In genomic region chr14:45551121-45551768, GRCm38 (mm10) we compare ENCODE assay signal across 9 mouse cellular contexts. TPM values are rescaled to one million over a fixed set of nuclear protein-coding genes. Genes with fewer than 3 reads are reported as not detected.
DNase-seq lines count a peak whose midpoint lies in the region; ATAC-seq lines count a peak whose summit lies in the region.
"Had no signal": no experiment of that assay in that cellular context is flagged by ENCODE, and none has a peak within 500 bp of the region (broad histone marks: within the 10 kb centered on the region; RNA-seq: fewer than 3 reads in every experiment).

No protein-coding gene starts in this region.

- peak; percentile 71 for DNase-seq in intestine, embryonic 14.5 days (ENCODE audit: low spot score)
- peak; percentile 89 for DNase-seq in ES-CJ7 (ENCODE audit: low read depth, low spot score)
- DNase-seq in cerebellum, postnatal 10 days: peak; percentile 70 to 75
- peak; percentile 82 for DNase-seq in hindbrain, embryonic 11.5 days (ENCODE audit: low spot score)
- peak; percentile 51 for DNase-seq in midbrain, embryonic 10.5 days (ENCODE audit: low spot score)
- peak; percentile 50 for DNase-seq in yolk sac, embryonic 10.5 days (ENCODE audit: low spot score)
- DNase-seq in gastrocnemius, postnatal 36 days: no peak

- no peak for ATAC-seq in intestine, embryonic 14.5 days (replicated peaks; ENCODE audit: low FRiP score, low TSS enrichment, low read depth)
- no peak for ATAC-seq in intestine, embryonic 15.5 days
- ATAC-seq in hindbrain, embryonic 11.5 days (ENCODE audit: low FRiP score): peak; percentile 80

- H3K36me3 ChIP-seq in intestine, embryonic 14.5 days (ENCODE audit: control insufficient read depth, insufficient read depth, low read length): no peaks in the 10 kb centered on the region
- no peaks in the 10 kb centered on the region for H3K36me3 ChIP-seq in intestine, embryonic 15.5 days
- no peaks in the 10 kb centered on the region for H3K36me3 ChIP-seq in hindbrain, embryonic 11.5 days (ENCODE audit: control insufficient read depth, insufficient read depth, low read length)
- no peaks in the 10 kb centered on the region for H3K36me3 ChIP-seq in midbrain, embryonic 10.5 days
- H3K36me3 ChIP-seq: limb, embryonic 12.5 days had no signal

- no peak overlapping the region for H3K9ac ChIP-seq in intestine, embryonic 14.5 days (ENCODE audit: low read length)
- no peak overlapping the region for H3K9ac ChIP-seq in intestine, embryonic 15.5 days
- no peak overlapping the region for H3K9ac ChIP-seq in hindbrain, embryonic 11.5 days (ENCODE audit: low read depth, low read length)
- H3K9ac ChIP-seq: limb, embryonic 12.5 days had no signal

- H3K9me3 ChIP-seq in intestine, embryonic 14.5 days (ENCODE audit: control insufficient read depth, low read length): no peaks in the 10 kb centered on the region
- H3K9me3 ChIP-seq in intestine, embryonic 15.5 days: no peaks in the 10 kb centered on the region
- no peaks in the 10 kb centered on the region for H3K9me3 ChIP-seq in hindbrain, embryonic 11.5 days (ENCODE audit: control insufficient read depth, low read length)
- H3K9me3 ChIP-seq in midbrain, embryonic 10.5 days (replicated peaks): no peaks in the 10 kb centered on the region
- H3K9me3 ChIP-seq: limb, embryonic 12.5 days had no signal

- no peaks in the 10 kb centered on the region for H3K27me3 ChIP-seq in intestine, embryonic 14.5 days (replicated peaks; ENCODE audit: control insufficient read depth, insufficient read depth, low read length)
- H3K27me3 ChIP-seq in intestine, embryonic 15.5 days (replicated peaks): no peaks in the 10 kb centered on the region
- no peaks in the 10 kb centered on the region for H3K27me3 ChIP-seq in hindbrain, embryonic 11.5 days (ENCODE audit: control insufficient read depth, insufficient read depth, low read length)
- H3K27me3 ChIP-seq in midbrain, embryonic 10.5 days (ENCODE audit: low read depth, poor library complexity, severe bottlenecking): no peaks in the 10 kb centered on the region
- H3K27me3 ChIP-seq: limb, embryonic 12.5 days had no signal

- 54% methylated on average over 17 of the region's 17 CpGs for WGBS in intestine, embryonic 14.5 days
- WGBS in intestine, embryonic 15.5 days: 55% methylated on average over 17 of the region's 17 CpGs
- 63% methylated on average over 17 of the region's 17 CpGs for WGBS in hindbrain, embryonic 11.5 days
- 59% methylated on average over 17 of the region's 17 CpGs for WGBS in midbrain, embryonic 10.5 days

- no peak overlapping the region for H3K27ac ChIP-seq in intestine, embryonic 14.5 days (ENCODE audit: low read depth)
- H3K27ac ChIP-seq in intestine, embryonic 15.5 days: no peak overlapping the region
- H3K27ac ChIP-seq in hindbrain, embryonic 11.5 days (ENCODE audit: low read depth, low read length): no peak overlapping the region
- H3K27ac ChIP-seq in midbrain, embryonic 10.5 days (replicated peaks): no peak overlapping the region
- H3K27ac ChIP-seq: limb, embryonic 12.5 days had no signal

- H3K4me3 ChIP-seq in intestine, embryonic 14.5 days (ENCODE audit: low read depth, low read length): no peak overlapping the region
- H3K4me3 ChIP-seq in intestine, embryonic 15.5 days (replicated peaks): no peak overlapping the region
- no peak overlapping the region for H3K4me3 ChIP-seq in hindbrain, embryonic 11.5 days (ENCODE audit: low read depth, low read length)
- 0 out of 2 replicates have a peak overlapping the region, but pooled peaks have one; percentile 1 for H3K4me3 ChIP-seq in midbrain, embryonic 10.5 days
- H3K4me3 ChIP-seq: limb, embryonic 12.5 days had no signal

- H3K4me1 ChIP-seq in intestine, embryonic 14.5 days (replicated peaks; ENCODE audit: control insufficient read depth, insufficient read depth, low read length): no peaks in the 10 kb centered on the region
- no peaks in the 10 kb centered on the region for H3K4me1 ChIP-seq in intestine, embryonic 15.5 days (replicated peaks)
- H3K4me1 ChIP-seq in hindbrain, embryonic 11.5 days (replicated peaks; ENCODE audit: control insufficient read depth, insufficient read depth, low read length): no peaks in the 10 kb centered on the region
- no peaks in the 10 kb centered on the region for H3K4me1 ChIP-seq in midbrain, embryonic 10.5 days
- H3K4me1 ChIP-seq: limb, embryonic 12.5 days had no signal

- intact Hi-C loops in gastrocnemius, postnatal 36 days (cut with DNase I): no loop called here

- no peak overlapping the region for H3K4me2 ChIP-seq in intestine, embryonic 14.5 days (ENCODE audit: low read length)
- no peak overlapping the region for H3K4me2 ChIP-seq in intestine, embryonic 15.5 days (replicated peaks)
- H3K4me2 ChIP-seq in hindbrain, embryonic 11.5 days (replicated peaks; ENCODE audit: low read depth, low read length): no peak overlapping the region; the same call in 1 of the 2 replicates
- H3K4me2 ChIP-seq: limb, embryonic 12.5 days had no signal

RNA-seq across cellular contexts. Expression of gene Fermt2, which starts 21.3 kb away (rescaled TPM):
- polyA plus RNA-seq in intestine, embryonic 14.5 days (2014; fragmentation: Nextera tagmentation; extraction: Ambion mirVana): 177 and 202 TPM in 2 replicates
- 163 and 169 TPM in 2 replicates for polyA plus RNA-seq in intestine, embryonic 15.5 days (2015; fragmentation: Nextera tagmentation; extraction: Ambion mirVana)
- 74.4 and 88.1 TPM in 2 replicates for polyA plus RNA-seq in hindbrain, embryonic 11.5 days (2014; fragmentation: Nextera tagmentation; extraction: Ambion mirVana)
- 72.8 and 82.8 TPM in 2 replicates for polyA plus RNA-seq in midbrain, embryonic 10.5 days (2016; fragmentation: Nextera tagmentation; extraction: Ambion mirVana)
- total RNA-seq in gastrocnemius, postnatal 36 days (2021): 100 to 1,000 TPM; 229 to 231 TPM

Comparison
In these comparisons a context has a peak if more than half of its experiments do, and no peak if none do; other contexts are left out.
1. DNase-seq: peak in intestine, embryonic 14.5 days (single experiment), ES-CJ7 (single experiment), cerebellum, postnatal 10 days (2 of 2), hindbrain, embryonic 11.5 days (single experiment), midbrain, embryonic 10.5 days (single experiment) and yolk sac, embryonic 10.5 days (single experiment); none in gastrocnemius, postnatal 36 days (0 of 2).